Mouse (Mus musculus) left cerebral cortex, adult 9 months (tissue): ENCODE results near the gene Pfdn6.
A peak's percentile ranks its signal among the peaks of the same experiment; 100 is the strongest.

Experiments used
- DNase-seq, 2 experiments: peaks; one replicate each; pipeline ENCODE4 v3.0.0; 2022; ENCODE audit warnings: low spot score in 2 of 2

The Pfdn6 gene

GRCm38 (mm10) chr17:33931947-33932346 lies 8.2 kb downstream of the Pfdn6 start:
- DNase-seq: no peak

- no peak for DNase-seq
Measured at GRCm38 (mm10) chr17:33931159-33931866, 8.8 kb downstream of the Pfdn6 start.

- peak in 1 of 2 experiments; percentile 77 for DNase-seq
Measured at GRCm38 (mm10) chr17:33930280-33931158, 9.6 kb downstream of the Pfdn6 start.

GRCm38 (mm10) chr17:33929371-33930279 lies 10.5 kb downstream of the Pfdn6 start, which contains the start of gene Rgl2:
TSS of gene Rgl2 (plus strand) at chr17:33929543.
- DNase-seq: peak in 1 of 2 experiments; percentile 91

- DNase-seq: no peak
Measured at GRCm38 (mm10) chr17:33928251-33928947, 11.7 kb downstream of the Pfdn6 start.

GRCm38 (mm10) chr17:33926207-33926932 lies 13.8 kb downstream of the Pfdn6 start:
- DNase-seq: no peak

GRCm38 (mm10) chr17:33925406-33926116 lies 14.6 kb downstream of the Pfdn6 start:
- DNase-seq: no peak

- DNase-seq: no peak
Measured at GRCm38 (mm10) chr17:33924577-33925283, 15.4 kb downstream of the Pfdn6 start.

GRCm38 (mm10) chr17:33921361-33921760 lies 18.8 kb downstream of the Pfdn6 start:
- DNase-seq: no peak

GRCm38 (mm10) chr17:33920282-33921097 lies 19.7 kb downstream of the Pfdn6 start:
- peak in 1 of 2 experiments; percentile 77 for DNase-seq

- peak in 1 of 2 experiments; percentile 69 for DNase-seq
Measured at GRCm38 (mm10) chr17:33919351-33920281, 20.5 kb downstream of the Pfdn6 start.

GRCm38 (mm10) chr17:33918293-33919203 lies 21.6 kb downstream of the Pfdn6 start:
- DNase-seq: no peak

- DNase-seq: no peak
Measured at GRCm38 (mm10) chr17:33917656-33918292, 22.4 kb downstream of the Pfdn6 start.

GRCm38 (mm10) chr17:33916847-33917655 lies 23.1 kb downstream of the Pfdn6 start:
- no peak for DNase-seq

GRCm38 (mm10) chr17:33916294-33916693 lies 23.8 kb downstream of the Pfdn6 start:
- no peak for DNase-seq
